Mouse (Mus musculus): Measurements from ENCODE around the gene Gpr25. TPM values are rescaled to one million over a fixed set of nuclear protein-coding genes. Genes with fewer than 3 reads are reported as not detected.

Gpr25 gene
- polyA plus RNA-seq, 1 experiment = 0.18 TPM

GRCm38 (mm10) chr1:136212803-136213202, 47.9 kb downstream of the Gpr25 start, which contains the start of gene Mroh3:
TSS of gene Mroh3 (minus strand) at chr1:136212828.
- no peaks in the 10 kb centered on the region for H3K27me3 ChIP-seq (ENCODE audit: control insufficient read depth, insufficient read depth, insufficient read length)
- H3K36me3 ChIP-seq (ENCODE audit: control insufficient read depth, insufficient read depth) = peaks cover 22% of the 10 kb centered on the region
- H3ac ChIP-seq (ENCODE audit: control insufficient read depth, insufficient read length) = no peak within 1 kb of the TSS
- TF ChIP-seq POLR2A (IDR thresholded peaks at IDR 0.05; ENCODE audit: insufficient read length, low read depth) (no peak), TCF3 (IDR thresholded peaks at IDR 0.05; ENCODE audit: insufficient read length, low read depth) (no peak), MAX (IDR thresholded peaks at IDR 0.05; ENCODE audit: low read depth) (no peak), CEBPB (IDR thresholded peaks at IDR 0.05; ENCODE audit: insufficient read depth, poor library complexity, severe bottlenecking) (no peak), SRF (IDR thresholded peaks at IDR 0.05; ENCODE audit: control insufficient read depth, insufficient read length, low read depth) (no peak), USF1 (IDR thresholded peaks at IDR 0.05; ENCODE audit: low read depth) (no peak), MYOD1 (IDR thresholded peaks at IDR 0.05; ENCODE audit: control insufficient read depth in 1 of 3, insufficient read length in 2 of 3, low read depth in 2 of 3) (no peak), REST (IDR thresholded peaks at IDR 0.05; ENCODE audit: insufficient read depth, insufficient read length) (no peak), MYOG (IDR thresholded peaks at IDR 0.05; ENCODE audit: control insufficient read depth in 1 of 3, insufficient read depth in 1 of 3, insufficient read length in 2 of 3, low read depth in 2 of 3) (no peak), POLR2AphosphoS2 (IDR thresholded peaks at IDR 0.05; ENCODE audit: insufficient read length, low read depth) (no peak), E2F4 (IDR thresholded peaks at IDR 0.05; ENCODE audit: insufficient read depth) (no peak)
- no peak within 1 kb of the TSS for H3K4me3 ChIP-seq
- H3K79me2 ChIP-seq (ENCODE audit: control insufficient read depth, insufficient read depth) = no peaks in the 10 kb centered on the region
- no peak within 1 kb of the TSS for H3K4me2 ChIP-seq (ENCODE audit: low read depth)

Other genes starting within 250 kb of the Gpr25 start
- 0.36 TPM for gene Ascl5, start 210.1 kb downstream of the Gpr25 start, polyA plus RNA-seq (2012; fragmentation: generic; extraction: Trizol)
- 177 TPM for gene Cacna1s, start 208.1 kb downstream of the Gpr25 start, polyA plus RNA-seq (2012; fragmentation: generic; extraction: Trizol)
- 16.8 TPM for gene Kif21b, start 129.5 kb downstream of the Gpr25 start, polyA plus RNA-seq (2012; fragmentation: generic; extraction: Trizol)
- 0.16 TPM for gene Mroh3, start 48.0 kb downstream of the Gpr25 start, polyA plus RNA-seq (2012; fragmentation: generic; extraction: Trizol)
- 11.1 TPM for gene Inava, start 26.6 kb downstream of the Gpr25 start, polyA plus RNA-seq (2012; fragmentation: generic; extraction: Trizol)
- gene Camsap2, start 85.2 kb upstream of the Gpr25 start, polyA plus RNA-seq (2012; fragmentation: generic; extraction: Trizol) = 6.8 TPM
- 8.0 TPM for gene Ddx59, start 154.4 kb upstream of the Gpr25 start, polyA plus RNA-seq (2012; fragmentation: generic; extraction: Trizol)
- 1.9 TPM for gene Kif14, start 205.5 kb upstream of the Gpr25 start, polyA plus RNA-seq (2012; fragmentation: generic; extraction: Trizol)